Mouse (Mus musculus) kidney, adult 10 weeks (tissue): ENCODE data around the gene Capn1. TPM values are rescaled to one million over a fixed set of nuclear protein-coding genes. Genes with fewer than 3 reads are reported as not detected.

ENCODE experiments used
- polyA plus RNA-seq: library from polyadenylated mRNA; stranded (reverse); fragments of 350-450 nt; fragmentation: Illumina TruSeq; extraction: RNeasy Lipid Tissue Mini Kit (QIAGEN cat#74804); gene quantifications from one replicate; pipeline ENCODE4 v1.2.3, GENCODE M21; 2014; ENCODE audit warnings: low read depth, low replicate concordance

Capn1 gene
- polyA plus RNA-seq: 1.3 TPM

DNA sequence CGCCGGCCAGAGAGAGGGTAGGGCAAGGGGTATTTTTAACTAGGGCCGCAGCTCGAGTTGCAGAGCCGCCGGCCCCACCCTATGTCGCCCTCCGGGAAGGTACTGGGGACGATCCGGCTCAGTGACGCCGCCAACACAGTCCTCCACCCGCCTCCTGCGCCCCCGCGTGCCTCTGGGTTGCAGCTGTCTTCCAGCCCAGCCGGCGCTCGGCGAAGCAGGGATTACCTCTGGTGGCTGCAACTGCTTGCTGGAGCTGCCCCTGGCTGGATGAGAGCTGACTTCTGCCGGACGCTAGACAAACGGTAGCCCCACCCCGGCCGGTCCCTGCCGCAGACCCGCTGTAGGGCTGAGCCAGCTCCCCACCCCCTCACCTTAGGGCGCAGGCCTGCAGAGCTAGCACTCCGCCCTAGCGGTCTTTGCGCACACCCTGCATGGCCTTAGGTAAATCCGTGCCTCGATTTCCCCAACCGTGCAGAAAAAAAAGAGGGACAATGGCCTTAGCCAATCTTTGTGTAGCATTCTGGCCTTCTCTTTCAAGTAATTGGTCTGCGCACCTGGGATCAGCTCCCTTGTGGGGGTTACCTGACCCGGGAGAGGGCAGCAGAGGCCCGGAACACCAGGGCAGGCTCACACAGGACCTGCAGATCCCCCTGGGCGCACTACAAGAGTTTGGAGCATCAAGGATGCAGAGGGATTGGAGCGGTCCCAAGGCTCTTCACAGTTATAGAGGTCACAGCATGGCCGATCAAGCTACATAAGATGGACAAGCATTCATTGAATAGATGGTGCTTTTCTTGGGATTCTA lies at the start of gene Capn1:
Capn1 (minus strand) TSS at position 387 of the 805 bp plus-strand sequence.

DNA sequence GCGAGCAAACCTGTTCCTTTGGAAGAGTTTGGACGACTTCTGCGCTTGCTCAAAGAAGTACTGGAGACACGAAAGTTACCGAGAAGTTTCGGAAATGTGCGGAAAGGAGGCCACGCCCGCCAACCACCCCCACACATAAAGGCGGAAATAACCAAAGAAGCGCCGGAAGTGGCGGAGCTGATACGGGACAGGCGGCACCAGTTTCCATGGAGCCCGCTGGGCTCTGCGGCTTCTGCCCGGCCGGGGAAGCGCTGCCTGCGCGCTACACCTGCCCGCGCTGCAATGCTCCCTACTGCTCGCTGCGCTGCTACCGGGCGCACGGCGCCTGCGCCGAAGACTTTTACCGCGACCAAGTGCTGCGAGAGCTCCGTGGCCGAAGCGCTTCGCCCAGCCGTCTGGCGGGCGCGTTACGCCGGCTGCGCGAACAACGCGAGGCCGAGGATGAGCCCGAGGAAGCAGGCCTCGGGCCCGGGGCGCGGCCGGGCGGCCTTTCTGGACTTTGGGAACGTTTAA lies 45.4 kb upstream of the Capn1 start, which contains the start of gene Znhit2:
Znhit2 (plus strand) TSS at position 172 of the 513 bp plus-strand sequence.

DNA sequence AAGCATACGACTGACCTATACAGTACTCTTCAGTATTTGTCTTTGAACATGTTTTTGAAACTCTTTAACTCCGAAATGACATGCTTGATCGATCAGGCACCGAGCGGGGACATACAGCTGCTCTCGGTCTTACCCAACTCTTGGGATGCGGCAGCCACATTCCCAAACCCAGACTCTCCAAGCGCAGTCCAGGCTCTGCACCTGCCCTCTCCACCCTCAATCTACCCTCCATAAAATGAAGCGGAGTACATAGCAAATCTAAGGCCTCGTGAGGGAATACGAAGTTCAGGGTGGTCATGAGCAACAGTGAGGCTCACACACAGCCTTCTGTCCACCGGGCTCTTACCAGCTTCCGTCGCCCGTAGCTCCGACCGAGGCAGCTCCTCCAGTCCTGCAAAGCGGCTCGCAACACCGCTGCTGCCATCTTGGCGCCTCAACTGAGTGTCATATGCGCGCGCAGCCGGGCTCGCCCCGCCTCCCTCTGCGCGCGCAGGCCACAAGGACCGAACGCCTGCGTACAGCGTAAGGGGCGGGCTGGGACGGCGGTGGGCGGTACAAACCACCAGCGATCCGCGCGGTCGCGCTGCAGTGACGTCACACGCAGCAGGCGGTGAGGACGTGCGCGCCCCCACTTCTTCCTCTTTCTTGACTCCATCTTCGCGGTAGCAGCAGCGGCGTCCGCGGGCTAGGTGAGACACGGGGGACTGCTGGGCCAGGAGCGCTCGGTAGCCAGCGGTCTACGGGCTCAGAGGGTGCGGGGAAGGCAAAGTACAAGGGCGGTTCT lies 41.8 kb upstream of the Capn1 start, which contains the start of the genes Mrpl49 and Fau:
Mrpl49 (minus strand) TSS at position 473 of the 784 bp plus-strand sequence.
Fau (plus strand) TSS at position 532 of the 784 bp plus-strand sequence.

DNA sequence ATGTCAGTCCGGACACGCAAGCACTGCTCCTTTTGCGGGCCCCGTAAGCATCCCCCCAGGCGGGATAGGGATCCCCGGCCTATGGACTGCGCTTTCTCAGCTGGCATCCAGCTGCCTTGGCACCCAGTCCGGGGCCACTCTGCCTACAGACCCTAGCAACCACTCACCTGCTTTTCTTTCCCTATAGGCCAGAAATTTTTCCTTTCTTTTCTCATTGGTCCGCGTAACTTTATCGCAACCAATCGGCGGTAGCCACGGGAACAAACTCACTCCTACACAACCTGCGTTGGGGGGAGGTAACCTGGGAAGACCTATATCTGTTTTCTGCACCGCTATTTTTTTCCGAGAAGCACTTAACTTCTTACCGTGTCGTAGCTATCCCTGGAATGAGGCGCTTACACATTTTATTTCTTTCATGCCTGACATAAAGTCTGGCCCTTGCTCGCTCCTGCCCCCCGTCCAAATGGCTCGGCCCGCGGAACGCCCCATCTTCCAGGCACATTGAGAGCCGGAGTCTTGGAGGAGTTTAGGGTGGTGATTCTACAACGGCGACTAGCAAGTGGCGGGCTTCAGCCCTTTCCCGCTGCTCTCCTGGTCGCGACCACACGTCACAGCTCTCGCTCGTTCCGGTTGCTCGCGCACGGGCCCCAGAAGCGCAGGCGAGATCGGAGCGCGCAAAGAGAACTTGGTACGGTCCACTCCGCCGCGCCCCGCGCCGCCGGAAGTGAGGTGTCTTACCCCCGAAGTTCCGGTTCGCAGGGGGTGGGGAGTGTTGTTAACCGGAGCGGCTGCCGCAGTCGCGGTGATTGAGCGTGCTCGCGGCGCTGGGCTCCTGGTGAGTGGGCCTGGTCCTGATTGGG lies 30.8 kb upstream of the Capn1 start, which contains the start of gene Syvn1:
Syvn1 (plus strand) TSS at position 283 of the 860 bp plus-strand sequence.

DNA sequence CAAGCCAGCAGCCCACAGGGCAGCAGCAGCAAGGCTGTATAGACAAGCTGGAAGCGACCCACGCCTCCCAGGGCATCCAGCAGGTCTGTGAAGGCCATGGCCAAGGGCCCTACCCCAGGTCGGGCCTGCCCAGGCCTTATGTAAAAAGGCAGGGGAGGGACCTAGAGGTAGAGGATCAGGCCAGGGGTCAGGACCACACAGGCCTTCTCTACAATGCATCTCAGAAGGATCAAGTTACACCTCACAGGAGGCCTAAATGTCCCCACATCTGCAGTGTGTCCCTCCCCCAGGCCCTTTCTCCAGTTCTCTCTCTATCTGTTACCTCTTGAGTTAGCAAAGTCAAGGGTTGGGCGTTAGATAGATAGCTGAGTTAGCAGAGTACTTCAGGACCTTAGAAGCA lies 29.7 kb downstream of the Capn1 start, which contains the start of gene Slc22a20:
Slc22a20 (minus strand) TSS at position 101 of the 400 bp plus-strand sequence.

DNA sequence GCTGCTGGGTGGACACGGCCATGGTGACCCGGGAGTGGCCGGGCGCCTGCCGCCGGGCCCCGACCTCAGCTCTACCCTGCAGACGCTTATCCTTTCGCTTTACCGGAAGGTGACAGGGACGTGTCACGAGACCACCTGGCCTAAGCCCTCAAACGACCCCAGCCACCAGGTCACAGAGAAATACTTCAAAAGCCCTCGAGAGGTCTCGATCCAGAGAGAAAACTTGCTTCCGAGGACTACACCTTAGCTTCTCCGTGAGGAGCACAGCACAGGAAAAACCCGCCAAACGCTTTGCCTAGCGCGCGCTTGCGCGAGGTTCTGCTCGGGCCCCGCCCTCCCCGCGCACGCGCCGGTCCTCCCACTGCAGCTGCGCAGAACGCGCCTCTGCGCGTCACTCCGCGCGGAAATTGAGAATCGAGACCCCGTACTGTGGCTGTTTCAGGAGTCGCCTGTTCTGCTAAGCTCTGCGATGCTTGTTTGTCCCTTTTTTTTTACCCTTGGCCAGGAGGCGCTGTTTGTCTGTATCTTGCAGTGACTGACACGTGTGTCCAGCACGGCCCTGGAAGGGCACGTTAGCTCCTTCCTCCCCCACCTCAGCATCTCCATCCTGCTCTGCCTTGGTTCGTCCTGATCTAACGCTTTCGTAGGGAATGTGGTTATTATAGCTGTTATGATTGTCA lies 51.7 kb downstream of the Capn1 start, which contains the start of gene Pola2:
Pola2 (minus strand) TSS at position 320 of the 680 bp plus-strand sequence.

Other genes with a start within 250 kb of the Capn1 start
- 0.53 TPM for gene Scyl1, start 244.5 kb downstream of the Capn1 start, polyA plus RNA-seq
- gene Frmd8, start 140.6 kb downstream of the Capn1 start, polyA plus RNA-seq: 2.8 TPM
- gene Slc25a45, start 138.1 kb downstream of the Capn1 start, polyA plus RNA-seq: 4.5 TPM
- 0.20 TPM for gene Tigd3, start 121.7 kb downstream of the Capn1 start, polyA plus RNA-seq
- 5.4 TPM for gene Dpf2, start 102.9 kb downstream of the Capn1 start, polyA plus RNA-seq
- gene Cdc42ep2, start 91.1 kb downstream of the Capn1 start, polyA plus RNA-seq: 1.9 TPM
- gene Pola2, start 51.7 kb downstream of the Capn1 start, polyA plus RNA-seq: 2.4 TPM
- gene Slc22a20, start 29.8 kb downstream of the Capn1 start, polyA plus RNA-seq: not detected
- 0.77 TPM for gene Syvn1, start 30.7 kb upstream of the Capn1 start, polyA plus RNA-seq
- gene Mrpl49, start 41.9 kb upstream of the Capn1 start, polyA plus RNA-seq: 41.8 TPM
- 5.1 TPM for gene Fau, start 41.9 kb upstream of the Capn1 start, polyA plus RNA-seq
- gene Znhit2, start 45.3 kb upstream of the Capn1 start, polyA plus RNA-seq: not detected
- 0.93 TPM for gene Tm7sf2, start 52.5 kb upstream of the Capn1 start, polyA plus RNA-seq
- gene Vps51, start 61.3 kb upstream of the Capn1 start, polyA plus RNA-seq: 8.9 TPM
- not detected for gene Tmem262, start 64.1 kb upstream of the Capn1 start, polyA plus RNA-seq
- not detected for gene Gm28374, start 66.4 kb upstream of the Capn1 start, polyA plus RNA-seq
- not detected for gene Zfpl1, start 69.1 kb upstream of the Capn1 start, polyA plus RNA-seq
- gene Cdca5, start 69.1 kb upstream of the Capn1 start, polyA plus RNA-seq: 0.24 TPM
- gene AC131692.1, start 78.5 kb upstream of the Capn1 start, polyA plus RNA-seq: not detected
- gene Naaladl1, start 89.9 kb upstream of the Capn1 start, polyA plus RNA-seq: not detected
- gene Sac3d1, start 102.8 kb upstream of the Capn1 start, polyA plus RNA-seq: not detected
- 3.0 TPM for gene Snx15, start 112.4 kb upstream of the Capn1 start, polyA plus RNA-seq
- not detected for gene Batf2, start 125.1 kb upstream of the Capn1 start, polyA plus RNA-seq
- 0.49 TPM for gene Arl2, start 125.7 kb upstream of the Capn1 start, polyA plus RNA-seq
- not detected for gene Majin, start 168.5 kb upstream of the Capn1 start, polyA plus RNA-seq
- gene Gpha2, start 210.5 kb upstream of the Capn1 start, polyA plus RNA-seq: not detected
- 0.57 TPM for gene Ppp2r5b, start 220.0 kb upstream of the Capn1 start, polyA plus RNA-seq
- gene Atg2a, start 225.8 kb upstream of the Capn1 start, polyA plus RNA-seq: not detected